Mouse (Mus musculus): ENCODE data around the gene Gpkow.

GRCm38 (mm10) chrX:7688321-7688720 is 8.6 kb upstream of the Gpkow start:
- TF ChIP-seq CTCF (IDR thresholded peaks at IDR 0.05; ENCODE audit: borderline replicate concordance, control insufficient read depth, extremely low read depth, insufficient read depth, low read length, poor library complexity) (no peak), POLR2A (IDR thresholded peaks at IDR 0.05; ENCODE audit: control insufficient read depth, extremely low read depth, insufficient read depth, low read length, poor library complexity) (no peak)

Measured in thymus, adult 2 months (tissue).